Mouse (Mus musculus) forebrain, embryonic 14.5 days (tissue): ENCODE data around the gene Tmem151b. TPM values are rescaled to one million over a fixed set of nuclear protein-coding genes. Genes with fewer than 3 reads are reported as not detected.
A peak's percentile ranks its signal among the peaks of the same experiment; 100 is the strongest.

Source experiments
- ATAC-seq: fragments of 200-750 bp; cut with Nextera tagmentation; 2 replicates; pipeline ENCODE4 v1.8.0; 2017; ENCODE audit warnings: mild to moderate bottlenecking, moderate library complexity
- DNase-seq: peaks from one replicate; pipeline ENCODE4 v3.0.0-alpha.2; 2015; ENCODE audit warnings: low spot score
- H3K27ac ChIP-seq: fragments of 300-500 bp; sonication (generic); 2 replicates; pipeline ENCODE4 v1.5.1; 2014; ENCODE audit warnings: low read depth, mild to moderate bottlenecking, control low read depth, low read length, moderate library complexity
- H3K27me3 ChIP-seq: fragments of 300-500 bp; sonication (generic); replicated peaks from 2 replicates; pipeline ENCODE4 v1.6.1; 2014; ENCODE audit warnings: low read length, control low read depth, mixed read lengths; ENCODE audit not compliant: control insufficient read depth, insufficient read depth
- H3K36me3 ChIP-seq: fragments of 300-500 bp; sonication (generic); 2 replicates; pipeline ENCODE4 v1.6.1; 2014; ENCODE audit warnings: low read length, control low read depth; ENCODE audit not compliant: control insufficient read depth, insufficient read depth
- H3K4me1 ChIP-seq: fragments of 300-500 bp; sonication (generic); 2 replicates; pipeline ENCODE4 v1.6.1; 2014; ENCODE audit warnings: antibody characterized with exemption, low read length, control low read depth; ENCODE audit not compliant: control insufficient read depth, insufficient read depth
- H3K4me2 ChIP-seq: fragments of 300-500 bp; sonication (generic); 2 replicates; pipeline ENCODE4 v1.6.1; 2014; ENCODE audit warnings: mild to moderate bottlenecking, control low read depth, low read length
- H3K4me3 ChIP-seq: fragments of 300-500 bp; sonication (generic); 2 replicates; pipeline ENCODE4 v1.5.1; 2014; ENCODE audit warnings: low read depth, low read length, control low read depth
- H3K9ac ChIP-seq: fragments of 300-500 bp; sonication (generic); 2 replicates; pipeline ENCODE4 v1.6.1; 2014; ENCODE audit warnings: mild to moderate bottlenecking, low read length, control low read depth, moderate library complexity
- H3K9me3 ChIP-seq: fragments of 300-500 bp; sonication (generic); replicated peaks from 2 replicates; pipeline ENCODE4 v1.6.1; 2016; ENCODE audit warnings: low read length, control low read depth, mixed read lengths; ENCODE audit not compliant: control insufficient read depth
- WGBS: fragments of 180-500 bp; shearing (Covaris S2); extraction: QIAGEN DNeasy Blood & Tissue Kit; methylation state at CpG from one replicate; pipeline ENCODE4 v1.1.7; 2014; 5-methylcytosine and 5-hydroxymethylcytosine counted together
- polyA plus RNA-seq: library from polyadenylated mRNA; unstranded; fragments of >200 nt; fragmentation: Nextera tagmentation; extraction: Ambion mirVana; gene quantifications from 2 replicates; pipeline ENCODE4 v1.2.1, GENCODE M21; 2014

Gene Tmem151b
- polyA plus RNA-seq, 1 experiment from 2014 or later, result 19.2 TPM

DNA sequence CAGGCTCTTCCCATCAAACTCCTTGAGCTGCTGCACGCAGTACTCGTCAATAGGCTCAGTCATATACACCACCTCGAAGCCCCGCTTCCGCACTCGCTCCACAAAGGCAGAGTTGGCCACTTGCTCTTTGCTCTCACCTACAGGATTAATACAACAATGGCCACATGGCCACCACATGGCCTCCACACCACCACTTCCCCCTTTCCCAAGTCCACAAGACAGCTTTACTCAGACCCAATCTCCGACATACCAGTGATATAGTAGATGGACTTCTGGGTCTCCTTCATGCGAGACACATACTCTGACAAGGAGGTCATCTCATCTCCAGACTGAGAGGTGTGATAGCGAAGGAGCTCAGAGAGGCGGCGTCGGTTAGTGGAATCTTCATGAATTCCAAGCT, 19.5 kb upstream of the Tmem151b start:
- Histone ChIP-seq H3K36me3 (peaks cover 68% of the 10 kb centered on the region), H3K4me2 (no peak overlapping the region), H3K4me3 (no peak overlapping the region), H3K9me3 (no peaks in the 10 kb centered on the region), H3K27ac (no peak overlapping the region), H3K4me1 (peaks cover 8% of the 10 kb centered on the region), H3K27me3 (no peaks in the 10 kb centered on the region), H3K9ac (no peak overlapping the region)
- WGBS, result 84% methylated on average over 12 of the region's 12 CpGs
- no peak for DNase-seq
- ATAC-seq, result no peak

DNA sequence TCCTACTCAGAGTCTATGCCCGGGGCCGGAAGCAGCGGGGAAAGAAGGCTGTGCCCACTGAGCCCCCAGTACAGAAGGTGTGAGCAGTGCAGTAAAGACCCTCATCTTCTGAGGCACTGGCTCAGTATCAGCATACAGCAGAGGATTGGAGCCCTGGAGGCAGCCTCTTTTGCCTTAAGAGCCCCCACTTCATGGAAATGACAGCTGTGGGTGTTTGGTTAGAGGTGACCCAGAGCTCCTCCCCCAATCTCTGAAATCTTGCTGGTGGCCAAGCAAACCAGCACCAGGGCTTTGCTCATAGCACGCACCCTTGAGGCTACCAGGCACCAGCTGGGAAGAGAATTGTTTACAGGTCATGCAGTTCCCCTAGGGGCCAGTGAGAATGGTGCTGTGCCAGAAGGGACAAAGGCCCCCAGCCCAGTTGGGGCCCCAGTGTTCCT, 17.7 kb upstream of the Tmem151b start:
- DNase-seq (no peak), ATAC-seq (no peak)
- Histone ChIP-seq H3K4me3 (no peak overlapping the region), H3K4me2 (no peak overlapping the region), H3K4me1 (peaks cover 8% of the 10 kb centered on the region), H3K9me3 (no peaks in the 10 kb centered on the region), H3K27ac (0 out of 2 replicates have a peak overlapping the region, but pooled peaks have one; percentile 1), H3K36me3 (peaks cover 68% of the 10 kb centered on the region), H3K9ac (no peak overlapping the region; the same call in 1 of the 2 replicates), H3K27me3 (no peaks in the 10 kb centered on the region)
- WGBS, result 25% methylated on average over 4 of the region's 4 CpGs

DNA sequence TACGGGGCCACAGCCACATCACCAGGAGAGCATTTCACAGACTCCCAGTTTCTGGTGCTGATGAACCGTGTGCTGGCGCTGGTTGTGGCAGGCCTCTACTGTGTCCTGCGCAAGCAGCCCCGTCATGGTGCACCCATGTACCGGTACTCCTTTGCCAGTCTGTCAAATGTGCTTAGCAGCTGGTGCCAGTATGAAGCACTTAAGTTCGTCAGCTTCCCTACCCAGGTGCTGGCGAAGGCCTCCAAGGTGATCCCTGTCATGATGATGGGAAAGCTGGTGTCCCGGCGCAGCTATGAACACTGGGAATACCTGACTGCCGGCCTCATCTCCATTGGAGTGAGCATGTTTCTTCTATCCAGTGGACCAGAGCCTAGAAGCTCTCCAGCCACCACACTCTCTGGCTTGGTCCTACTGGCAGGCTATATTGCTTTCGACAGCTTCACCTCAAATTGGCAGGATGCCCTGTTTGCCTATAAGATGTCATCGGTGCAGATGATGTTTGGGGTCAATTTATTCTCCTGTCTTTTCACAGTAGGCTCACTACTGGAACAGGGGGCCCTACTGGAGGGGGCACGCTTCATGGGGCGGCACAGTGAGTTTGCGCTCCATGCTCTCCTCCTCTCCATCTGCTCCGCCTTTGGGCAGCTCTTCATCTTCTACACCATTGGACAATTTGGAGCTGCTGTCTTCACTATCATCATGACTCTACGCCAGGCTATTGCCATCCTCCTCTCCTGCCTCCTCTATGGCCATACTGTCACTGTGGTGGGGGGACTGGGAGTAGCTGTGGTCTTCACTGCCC, 17.1 kb upstream of the Tmem151b start:
- H3K4me3 ChIP-seq, result no peak overlapping the region
- no peak overlapping the region for H3K4me2 ChIP-seq

DNA sequence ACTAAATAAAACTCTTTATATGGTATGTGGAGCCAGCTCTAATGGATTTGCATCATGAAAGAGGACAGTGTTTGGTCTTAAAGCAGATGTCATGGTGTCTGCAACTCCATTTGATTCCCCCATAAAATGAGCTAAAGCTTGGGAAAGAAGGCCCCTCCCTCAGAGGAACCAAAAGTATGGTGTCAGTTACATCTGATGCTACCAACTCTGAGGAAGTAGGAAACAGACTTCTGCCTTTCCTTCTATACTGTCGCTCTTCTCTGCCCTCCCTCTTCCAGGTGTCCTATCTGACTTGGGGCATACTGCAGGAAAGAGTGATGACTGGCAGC, 16.5 kb upstream of the Tmem151b start:
- DNase-seq (no peak), ATAC-seq (no peak)
- Histone ChIP-seq H3K9ac (no peak overlapping the region), H3K4me3 (no peak overlapping the region), H3K4me1 (peaks cover 8% of the 10 kb centered on the region), H3K36me3 (peaks cover 61% of the 10 kb centered on the region), H3K9me3 (no peaks in the 10 kb centered on the region), H3K4me2 (no peak overlapping the region), H3K27ac (no peak overlapping the region), H3K27me3 (no peaks in the 10 kb centered on the region)
- whole genome bisulfite sequencing, result 100% methylated on average over 1 of the region's 1 CpGs

More for the DNA sequence above, 17.1 kb upstream of the Tmem151b start:
- H3K9ac ChIP-seq, result no peak overlapping the region; the same call in 1 of the 2 replicates
- H3K9me3 ChIP-seq, result no peaks in the 10 kb centered on the region
- ATAC-seq (no peak), DNase-seq (no peak)
- peaks cover 8% of the 10 kb centered on the region for H3K4me1 ChIP-seq
- 69% methylated on average over 18 of the region's 18 CpGs for WGBS
- no peaks in the 10 kb centered on the region for H3K27me3 ChIP-seq
- H3K27ac ChIP-seq, result 0 out of 2 replicates have a peak overlapping the region, but pooled peaks have one; percentile 1
- peaks cover 66% of the 10 kb centered on the region for H3K36me3 ChIP-seq

DNA sequence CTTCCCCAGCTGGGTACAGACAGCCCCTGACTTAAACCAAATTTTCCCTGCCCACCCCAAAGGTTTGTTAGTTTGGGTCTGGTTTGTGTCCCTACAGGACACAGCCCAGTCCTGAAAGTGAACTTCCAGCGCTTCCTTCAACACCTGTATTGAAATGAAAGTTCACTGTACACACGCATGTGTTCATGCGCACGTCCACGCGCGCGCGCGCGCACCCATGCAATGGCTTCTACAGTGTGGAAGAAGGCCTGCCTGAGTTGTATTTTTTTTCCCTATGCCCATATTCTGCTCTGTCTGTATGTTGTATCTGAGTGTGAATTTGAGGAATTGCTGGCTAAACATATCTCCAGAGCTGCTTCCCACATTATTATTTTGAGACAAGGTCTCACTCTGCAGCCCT, 15.6 kb upstream of the Tmem151b start:
- Histone ChIP-seq H3K9me3 (no peaks in the 10 kb centered on the region), H3K9ac (peak overlapping the region; percentile 88), H3K4me3 (peak overlapping the region; percentile 82), H3K27me3 (no peaks in the 10 kb centered on the region), H3K27ac (no peak overlapping the region), H3K4me2 (peak overlapping the region; percentile 98), H3K36me3 (peaks cover 52% of the 10 kb centered on the region), H3K4me1 (peaks cover 8% of the 10 kb centered on the region)
- ATAC-seq, result no peak
- WGBS, result 93% methylated on average over 11 of the region's 11 CpGs
- DNase-seq, result no peak

DNA sequence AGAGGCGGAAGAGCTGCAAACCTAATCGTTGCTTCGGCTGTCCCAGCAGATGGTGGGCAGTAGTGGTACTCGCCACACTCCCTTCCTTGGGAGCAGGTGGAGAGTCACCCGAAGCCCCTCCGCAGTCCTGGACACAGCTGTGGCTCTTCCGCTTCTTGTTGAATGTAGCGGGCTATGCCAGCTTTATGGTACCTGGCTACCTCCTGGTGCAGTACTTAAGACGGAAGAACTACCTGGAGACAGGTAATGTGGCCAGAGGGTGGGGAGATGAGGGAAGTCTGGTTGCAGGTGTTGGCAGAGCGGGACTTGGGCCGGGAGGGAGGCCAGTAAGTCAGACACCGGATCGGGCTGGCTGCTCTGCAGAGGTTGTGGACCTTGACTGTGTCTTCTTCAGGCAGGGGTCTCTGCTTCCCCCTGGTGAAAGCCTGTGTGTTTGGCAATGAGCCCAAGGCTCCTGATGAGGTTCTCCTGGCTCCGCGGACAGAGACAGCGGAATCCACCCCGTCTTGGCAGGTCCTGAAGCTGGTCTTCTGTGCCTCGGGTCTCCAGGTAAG, 15.1 kb upstream of the Tmem151b start:
- DNase-seq (no peak), ATAC-seq (no peak)
- H3K36me3 ChIP-seq, result peaks cover 47% of the 10 kb centered on the region
- H3K9ac ChIP-seq, result peak overlapping the region; percentile 88
- H3K27me3 ChIP-seq, result no peaks in the 10 kb centered on the region
- peaks cover 8% of the 10 kb centered on the region for H3K4me1 ChIP-seq
- peak overlapping the region; percentile 82 for H3K4me3 ChIP-seq
- H3K4me2 ChIP-seq, result peak overlapping the region; percentile 98
- H3K9me3 ChIP-seq, result no peaks in the 10 kb centered on the region
- 7% methylated on average over 18 of the region's 18 CpGs for WGBS
- H3K27ac ChIP-seq, result peak overlapping the region; percentile 81

DNA sequence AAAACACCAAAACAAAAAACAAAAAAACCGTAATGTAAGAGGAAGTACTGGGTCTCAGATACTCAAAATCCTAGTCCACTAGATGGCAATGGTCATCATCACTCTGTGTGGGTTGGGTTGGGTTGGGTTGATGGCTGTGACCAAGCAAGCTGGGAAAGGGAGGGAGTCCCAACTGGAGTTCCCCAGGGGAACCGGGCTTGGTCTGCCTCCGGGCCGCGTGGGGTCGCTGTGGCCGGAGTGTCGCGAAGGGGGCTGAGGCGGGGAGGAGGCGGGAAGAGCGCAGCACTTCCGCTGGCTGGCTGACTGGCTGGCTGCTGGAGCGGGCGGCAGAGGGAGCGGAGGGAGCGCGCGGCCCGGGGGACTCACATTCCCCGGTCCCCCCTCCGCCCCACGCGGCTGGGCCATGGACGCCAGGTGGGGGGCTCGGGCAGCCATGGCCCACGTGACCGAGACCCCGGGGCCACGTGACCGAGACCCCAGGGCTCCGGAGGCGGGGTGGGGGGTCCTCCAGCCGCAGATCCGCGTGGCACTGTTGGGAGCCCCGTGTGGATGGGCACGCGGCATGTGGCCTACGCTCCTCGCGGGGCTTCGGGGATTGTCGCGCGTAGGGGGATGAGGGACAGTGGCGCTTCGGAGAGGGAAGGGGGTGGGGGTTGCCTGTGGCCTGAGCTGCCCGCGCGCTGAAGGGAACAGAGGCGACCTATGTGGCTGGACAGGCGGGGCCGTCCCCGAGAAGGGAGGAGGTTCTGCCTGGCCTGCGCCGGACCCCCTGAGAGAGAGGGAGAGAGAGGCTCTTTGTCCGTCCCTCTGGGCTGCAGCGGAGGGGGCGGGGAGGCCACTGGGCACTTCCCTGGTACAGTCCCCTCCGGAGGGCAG, 14.4 kb upstream of the Tmem151b start, which contains the start of gene Slc35b2:
Gene Slc35b2, plus strand, starts transcription at position 220 of the 876 bp plus-strand sequence.
- ATAC-seq (peak; percentile 88), DNase-seq (peak; percentile 91)
- Histone ChIP-seq H3K27ac (peak within 1 kb of the TSS; percentile 81), H3K4me1 (peaks cover 8% of the 10 kb centered on the region), H3K9ac (peak within 1 kb of the TSS; percentile 88), H3K4me2 (peak within 1 kb of the TSS; percentile 98), H3K36me3 (peaks cover 40% of the 10 kb centered on the region), H3K27me3 (no peaks in the 10 kb centered on the region), H3K9me3 (no peaks in the 10 kb centered on the region), H3K4me3 (peak within 1 kb of the TSS; percentile 82)
- WGBS, result under 1% methylated on average over 56 of the region's 61 CpGs

DNA sequence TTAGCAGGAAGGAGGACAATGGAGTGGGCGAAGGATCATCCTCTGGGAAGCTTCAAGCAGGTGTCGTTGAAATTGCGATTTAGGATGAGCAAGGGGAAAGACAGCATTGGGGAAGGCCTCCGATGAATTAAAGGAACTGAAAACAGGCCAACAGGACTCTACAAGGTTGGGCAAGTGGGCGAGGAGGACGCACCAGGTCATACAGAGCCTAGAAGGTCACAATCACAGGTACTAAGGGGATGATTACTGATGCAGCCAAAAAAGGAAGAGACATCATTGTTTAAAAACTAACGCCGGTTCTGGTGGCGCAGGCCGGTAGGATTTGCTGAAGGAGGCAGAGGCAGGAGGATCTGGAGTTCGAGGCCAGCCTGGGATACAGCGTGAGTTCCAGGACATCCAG, 13.7 kb upstream of the Tmem151b start:
- no peaks in the 10 kb centered on the region for H3K9me3 ChIP-seq
- DNase-seq (no peak), ATAC-seq (no peak)
- H3K27me3 ChIP-seq, result no peaks in the 10 kb centered on the region
- H3K36me3 ChIP-seq, result peaks cover 33% of the 10 kb centered on the region
- peaks cover 8% of the 10 kb centered on the region for H3K4me1 ChIP-seq
- no peak overlapping the region for H3K4me3 ChIP-seq
- 79% methylated on average over 12 of the region's 12 CpGs for WGBS
- peak overlapping the region; percentile 98; the same call in 1 of the 2 replicates for H3K4me2 ChIP-seq
- no peak overlapping the region for H3K27ac ChIP-seq
- no peak overlapping the region for H3K9ac ChIP-seq
